Mouse (Mus musculus): ENCODE results near the gene Rd3l. TPM values are rescaled to one million over a fixed set of nuclear protein-coding genes. Genes with fewer than 3 reads are reported as not detected.

The Rd3l gene
- polyA plus RNA-seq (2015; fragmentation: Nextera tagmentation; extraction: Ambion mirVana): 0.22 TPM in 1 of 2 replicates, not detected in the other

DNA sequence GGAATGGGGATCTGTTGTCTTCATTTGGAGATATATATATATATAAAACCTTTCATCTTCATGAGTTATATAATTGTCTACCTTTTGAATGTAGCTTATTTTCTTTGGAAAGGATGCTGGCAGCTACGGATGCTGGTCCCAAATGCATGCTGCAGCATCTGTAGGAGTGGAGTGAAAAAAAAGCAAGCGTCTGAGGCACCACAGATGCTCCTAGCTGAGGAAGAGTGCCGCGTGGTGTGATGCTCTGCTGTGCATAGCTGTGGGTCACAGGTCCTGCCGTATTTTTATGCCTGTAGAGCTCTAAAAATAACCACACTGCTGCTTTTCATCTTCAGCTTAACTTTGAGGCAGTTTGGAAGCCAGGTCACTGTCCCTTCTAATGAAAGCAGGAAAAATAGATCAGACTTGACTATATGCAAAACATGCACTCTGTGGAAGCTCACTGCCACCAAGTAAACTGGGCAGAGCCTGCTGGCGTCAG, at the start of gene Rd3l:
TSS of gene Rd3l (minus strand) at position 431 of the 481 bp plus-strand sequence.
- H3K27me3 ChIP-seq: no peaks in the 10 kb centered on the region
- H3K4me2 ChIP-seq: no peak within 1 kb of the TSS
- 72% methylated on average over 6 of the region's 6 CpGs for WGBS
- no peak within 1 kb of the TSS for H3K27ac ChIP-seq (replicated peaks)
- no peak for ATAC-seq (ENCODE audit: low FRiP score, low read depth)
- no peak within 1 kb of the TSS for H3K4me3 ChIP-seq
- no peaks in the 10 kb centered on the region for H3K36me3 ChIP-seq
- H3K9ac ChIP-seq: no peak within 1 kb of the TSS
- H3K9me3 ChIP-seq: no peaks in the 10 kb centered on the region
- H3K4me1 ChIP-seq (replicated peaks): peaks cover 8% of the 10 kb centered on the region

DNA sequence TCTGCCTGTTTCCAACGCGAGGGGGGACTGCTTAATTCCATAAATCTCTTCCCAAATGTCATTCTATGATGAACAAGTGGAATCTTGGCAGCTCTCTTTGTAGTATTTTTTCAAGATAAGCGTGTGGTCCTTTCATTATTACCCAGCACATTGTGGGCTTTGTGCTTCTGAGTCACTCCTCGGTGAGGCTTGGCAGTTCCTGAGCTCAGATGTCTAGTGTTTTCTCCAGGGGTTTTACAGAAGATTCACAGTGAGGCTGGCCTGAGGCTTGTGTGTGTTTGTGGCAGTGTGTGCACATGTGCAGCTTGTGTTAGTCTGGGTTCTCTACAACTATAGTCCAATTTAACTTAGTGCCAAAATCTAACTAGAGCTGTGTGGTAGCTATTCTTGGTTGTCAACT, 46.3 kb upstream of the Rd3l start:
- 62% methylated on average over 4 of the region's 4 CpGs for WGBS
- Histone ChIP-seq H3K9me3 (no peaks in the 10 kb centered on the region), H3K27ac (replicated peaks) (no peak overlapping the region), H3K9ac (no peak overlapping the region), H3K4me3 (no peak overlapping the region), H3K4me2 (no peak overlapping the region), H3K27me3 (no peaks in the 10 kb centered on the region), H3K4me1 (replicated peaks) (no peaks in the 10 kb centered on the region), H3K36me3 (no peaks in the 10 kb centered on the region)
- ATAC-seq (ENCODE audit: low FRiP score, low read depth): no peak

DNA sequence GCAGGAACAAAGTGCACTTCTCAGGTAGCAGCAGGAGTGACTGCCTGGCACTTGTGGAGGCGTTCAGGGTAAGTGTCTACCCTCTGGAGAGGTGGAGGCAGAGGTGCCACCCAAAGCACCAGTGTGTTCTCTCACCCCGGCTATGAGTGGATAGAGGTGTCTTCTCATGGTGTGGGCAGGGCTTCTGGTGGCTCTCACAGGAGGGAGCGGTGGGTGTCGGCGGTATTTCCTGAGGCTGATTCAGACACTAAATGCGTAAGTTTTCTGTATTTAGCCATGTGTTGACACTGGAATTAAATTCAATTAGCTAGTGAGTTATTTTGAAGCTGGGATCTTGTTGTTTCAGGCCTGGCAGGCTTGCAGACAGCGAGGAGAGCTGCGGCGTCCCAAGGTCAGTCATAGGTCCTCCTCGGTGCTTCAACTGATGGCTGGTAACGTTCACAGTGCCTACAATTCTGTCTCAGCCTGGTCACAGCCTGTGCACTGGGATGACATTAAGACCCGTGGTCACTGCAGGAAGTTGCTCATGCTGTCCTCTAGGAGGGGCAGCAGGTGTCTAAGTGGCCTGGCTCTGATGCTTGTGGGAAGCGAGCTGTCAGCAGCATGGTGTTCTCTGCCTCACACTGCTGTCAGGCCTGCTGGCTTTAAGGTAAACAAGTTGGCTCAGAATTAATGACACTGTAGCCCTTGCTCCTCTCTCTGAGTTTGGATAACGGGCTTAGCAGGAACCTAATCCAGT, 45.0 kb upstream of the Rd3l start:
- H3K27me3 ChIP-seq: no peaks in the 10 kb centered on the region
- no peak overlapping the region for H3K4me3 ChIP-seq
- no peak overlapping the region for H3K9ac ChIP-seq
- WGBS: 83% methylated on average over 14 of the region's 14 CpGs
- no peak for ATAC-seq (ENCODE audit: low FRiP score, low read depth)
- H3K9me3 ChIP-seq: no peaks in the 10 kb centered on the region
- no peak overlapping the region for H3K27ac ChIP-seq (replicated peaks)
- H3K36me3 ChIP-seq: no peaks in the 10 kb centered on the region
- no peak overlapping the region for H3K4me2 ChIP-seq
- H3K4me1 ChIP-seq (replicated peaks): no peaks in the 10 kb centered on the region

GRCm38 (mm10) chr12:112025457-112025856, 44.3 kb upstream of the Rd3l start:
- no peak overlapping the region for H3K27ac ChIP-seq (replicated peaks)

GRCm38 (mm10) chr12:112024581-112025310, 43.6 kb upstream of the Rd3l start:
- Histone ChIP-seq H3K9me3 (no peaks in the 10 kb centered on the region), H3K4me2 (no peak overlapping the region), H3K27me3 (no peaks in the 10 kb centered on the region), H3K36me3 (no peaks in the 10 kb centered on the region), H3K4me3 (no peak overlapping the region), H3K9ac (no peak overlapping the region), H3K27ac (replicated peaks) (no peak overlapping the region), H3K4me1 (replicated peaks) (no peaks in the 10 kb centered on the region)
- no peak for ATAC-seq (ENCODE audit: low FRiP score, low read depth)
- WGBS: 79% methylated on average over 17 of the region's 17 CpGs

More at GRCm38 (mm10) chr12:112025457-112025856, 44.3 kb upstream of the Rd3l start:
- 89% methylated on average over 13 of the region's 13 CpGs for whole genome bisulfite sequencing
- Histone ChIP-seq H3K4me1 (replicated peaks) (no peaks in the 10 kb centered on the region), H3K4me3 (no peak overlapping the region), H3K4me2 (no peak overlapping the region), H3K9me3 (no peaks in the 10 kb centered on the region), H3K36me3 (no peaks in the 10 kb centered on the region), H3K27me3 (no peaks in the 10 kb centered on the region), H3K9ac (no peak overlapping the region)
- ATAC-seq (ENCODE audit: low FRiP score, low read depth): no peak

DNA sequence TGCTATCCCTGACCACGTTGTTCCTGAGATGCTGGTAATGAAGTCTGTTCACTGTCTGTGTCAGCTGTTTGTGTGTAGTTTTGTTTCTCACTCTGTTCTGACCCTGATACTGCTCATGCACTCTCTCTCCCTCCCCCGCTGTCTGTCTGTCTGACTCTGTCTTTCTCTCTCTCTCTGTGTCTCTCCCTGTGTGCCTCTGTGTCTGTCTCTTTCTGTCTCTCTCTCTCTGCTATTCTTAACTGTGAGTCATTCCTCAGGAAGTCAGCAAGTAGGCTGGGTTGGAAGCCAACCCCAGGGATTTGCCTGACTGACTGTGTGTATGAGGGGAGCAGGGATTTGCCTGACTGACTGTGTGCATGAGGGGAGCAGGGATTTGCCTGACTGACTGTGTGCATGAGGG, 42.2 kb upstream of the Rd3l start:
- WGBS: 84% methylated on average over 2 of the region's 2 CpGs
- no peaks in the 10 kb centered on the region for H3K4me1 ChIP-seq (replicated peaks)

DNA sequence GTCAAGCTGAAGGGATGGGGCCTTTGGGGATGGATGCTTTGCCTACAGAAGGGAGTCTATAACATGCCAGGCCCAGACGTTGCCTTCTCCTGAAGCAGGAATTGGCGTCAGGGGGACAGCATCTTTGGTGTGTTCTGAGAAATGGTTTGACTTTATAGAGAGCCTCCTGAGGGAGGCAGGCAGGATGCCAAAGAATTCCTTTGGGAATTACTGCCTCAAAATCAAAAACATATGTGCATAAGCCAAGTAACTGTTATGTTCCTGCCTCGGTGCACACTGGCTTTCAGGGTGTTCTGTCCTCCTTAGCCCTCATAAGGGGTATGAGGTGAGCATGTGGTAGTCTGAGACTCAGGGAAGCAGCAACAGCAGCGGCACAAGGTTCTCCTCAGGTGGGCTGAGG, 35.2 kb upstream of the Rd3l start:
- Histone ChIP-seq H3K4me3 (no peak overlapping the region), H3K9me3 (no peaks in the 10 kb centered on the region), H3K4me1 (replicated peaks) (peaks cover 12% of the 10 kb centered on the region; the same call in 1 of the 2 replicates), H3K27me3 (no peaks in the 10 kb centered on the region), H3K36me3 (no peaks in the 10 kb centered on the region), H3K4me2 (no peak overlapping the region), H3K27ac (replicated peaks) (no peak overlapping the region), H3K9ac (no peak overlapping the region)
- ATAC-seq (ENCODE audit: low FRiP score, low read depth): no peak
- 79% methylated on average over 4 of the region's 4 CpGs for WGBS

More for the DNA sequence above, 42.2 kb upstream of the Rd3l start:
- no peak overlapping the region for H3K4me2 ChIP-seq
- no peak for ATAC-seq (ENCODE audit: low FRiP score, low read depth)
- H3K36me3 ChIP-seq: no peaks in the 10 kb centered on the region
- H3K9me3 ChIP-seq: no peaks in the 10 kb centered on the region
- H3K27me3 ChIP-seq: no peaks in the 10 kb centered on the region
- H3K9ac ChIP-seq: no peak overlapping the region
- H3K4me3 ChIP-seq: no peak overlapping the region
- H3K27ac ChIP-seq (replicated peaks): no peak overlapping the region

DNA sequence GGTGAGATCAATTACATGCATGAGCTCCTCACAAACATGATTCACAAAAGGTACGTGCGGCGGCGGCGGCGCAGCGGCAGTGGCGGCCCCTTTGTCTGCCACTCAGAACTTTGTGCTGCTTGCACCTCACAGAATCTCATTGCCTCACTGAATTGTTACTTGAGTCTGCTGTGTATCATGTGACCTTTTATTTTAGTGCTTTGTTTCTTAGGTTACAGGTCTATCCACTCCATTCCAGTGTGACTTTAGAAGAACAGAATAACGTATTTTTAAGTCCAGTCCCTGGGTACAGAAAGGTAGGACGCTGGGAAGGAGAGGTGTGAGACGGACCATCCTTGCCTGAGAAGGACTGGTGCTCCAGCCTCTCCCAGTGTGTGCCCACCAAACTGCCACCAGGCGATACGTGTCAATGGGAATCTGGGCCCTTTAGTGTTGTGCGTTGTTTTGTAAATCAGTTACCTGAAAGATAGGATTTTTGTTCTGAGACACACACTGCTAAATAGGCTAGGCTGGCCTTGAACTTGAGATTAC, 32.2 kb upstream of the Rd3l start:
- H3K4me3 ChIP-seq: 0 out of 2 replicates have a peak overlapping the region, but pooled peaks have one; percentile 7
- peak overlapping the region; percentile 44 for H3K4me2 ChIP-seq
- ATAC-seq (ENCODE audit: low FRiP score, low read depth): no peak; the same call in 1 of the 2 replicates
- H3K27me3 ChIP-seq: no peaks in the 10 kb centered on the region
- H3K27ac ChIP-seq (replicated peaks): no peak overlapping the region
- no peaks in the 10 kb centered on the region for H3K36me3 ChIP-seq
- H3K4me1 ChIP-seq (replicated peaks): peaks cover 12% of the 10 kb centered on the region; the same call in 1 of the 2 replicates
- no peak overlapping the region for H3K9ac ChIP-seq
- no peaks in the 10 kb centered on the region for H3K9me3 ChIP-seq
- 8% methylated on average over 14 of the region's 14 CpGs for WGBS

GRCm38 (mm10) chr12:112012511-112013270, 31.6 kb upstream of the Rd3l start:
- WGBS: 22% methylated on average over 12 of the region's 12 CpGs
- Histone ChIP-seq H3K27me3 (no peaks in the 10 kb centered on the region), H3K9me3 (no peaks in the 10 kb centered on the region), H3K4me3 (0 out of 2 replicates have a peak overlapping the region, but pooled peaks have one; percentile 7), H3K36me3 (no peaks in the 10 kb centered on the region), H3K27ac (replicated peaks) (0 out of 2 replicates have a peak overlapping the region, but pooled peaks have one; percentile 34), H3K4me1 (replicated peaks) (peaks cover 12% of the 10 kb centered on the region; the same call in 1 of the 2 replicates), H3K4me2 (peak overlapping the region; percentile 44), H3K9ac (no peak overlapping the region)
- ATAC-seq (ENCODE audit: low FRiP score, low read depth): peak; percentile 88

GRCm38 (mm10) chr12:112001223-112001622, 20.1 kb upstream of the Rd3l start:
- Histone ChIP-seq H3K27me3 (no peaks in the 10 kb centered on the region; the same call in 1 of the 2 replicates), H3K4me1 (replicated peaks) (no peaks in the 10 kb centered on the region), H3K4me3 (no peak overlapping the region), H3K4me2 (no peak overlapping the region), H3K27ac (replicated peaks) (no peak overlapping the region), H3K9ac (no peak overlapping the region), H3K36me3 (no peaks in the 10 kb centered on the region), H3K9me3 (no peaks in the 10 kb centered on the region)
- ATAC-seq (ENCODE audit: low FRiP score, low read depth): peak; percentile 38; the same call in 1 of the 2 replicates
- 21% methylated on average over 8 of the region's 8 CpGs for WGBS

GRCm38 (mm10) chr12:111999735-112000134, 18.6 kb upstream of the Rd3l start:
- H3K4me1 ChIP-seq (replicated peaks): no peaks in the 10 kb centered on the region
- no peaks in the 10 kb centered on the region; the same call in 1 of the 2 replicates for H3K27me3 ChIP-seq
- WGBS: 95% methylated on average over 7 of the region's 7 CpGs
- no peak overlapping the region for H3K9ac ChIP-seq
- no peak for ATAC-seq (ENCODE audit: low FRiP score, low read depth)
- H3K36me3 ChIP-seq: no peaks in the 10 kb centered on the region
- no peak overlapping the region for H3K4me3 ChIP-seq
- H3K4me2 ChIP-seq: no peak overlapping the region
- H3K9me3 ChIP-seq: no peaks in the 10 kb centered on the region
- no peak overlapping the region for H3K27ac ChIP-seq (replicated peaks)
